Mouse (Mus musculus): ENCODE data around the gene Wipf1. TPM values are rescaled to one million over a fixed set of nuclear protein-coding genes. Genes with fewer than 3 reads are reported as not detected.

Gene Wipf1
- total and polyA plus RNA-seq, 2 experiments from 2014 or later: 1.8 to 2.4 TPM

DNA sequence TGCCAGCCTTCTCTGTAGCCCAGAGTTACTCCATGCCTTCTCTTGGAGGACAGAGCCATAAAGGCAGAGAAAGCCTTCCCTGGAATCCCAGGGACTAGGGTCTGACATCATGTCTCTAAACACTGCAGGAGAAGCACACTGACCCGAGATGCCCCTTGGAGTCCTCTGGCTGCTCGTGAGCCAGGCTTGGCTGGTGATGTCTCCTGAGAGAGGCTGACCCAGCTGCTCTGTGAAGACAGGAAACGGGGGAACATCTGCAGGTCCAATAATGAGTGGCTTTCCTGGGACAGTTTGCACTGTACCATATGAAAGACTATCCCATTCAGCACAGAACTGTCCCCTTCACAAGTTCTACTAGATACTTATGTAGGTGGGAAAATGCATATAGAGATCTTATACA lies 69.4 kb downstream of the Wipf1 start:
- DNase-seq (ENCODE audit: low spot score) (no peak), ATAC-seq (ENCODE audit: low FRiP score) (no peak)
- no peaks in the 10 kb centered on the region for H3K9me3 ChIP-seq (ENCODE audit: low read length)
- 70% methylated on average over 3 of the region's 3 CpGs for WGBS
- H3K4me1 ChIP-seq (ENCODE audit: insufficient read depth, low read length): no peaks in the 10 kb centered on the region
- H3K4me3 ChIP-seq (ENCODE audit: low read depth, low read length): no peak overlapping the region
- no peak overlapping the region for H3K9ac ChIP-seq (replicated peaks; ENCODE audit: low read length, poor library complexity, severe bottlenecking)
- H3K36me3 ChIP-seq (ENCODE audit: insufficient read depth, low read length): no peaks in the 10 kb centered on the region
- no peaks in the 10 kb centered on the region for H3K27me3 ChIP-seq (ENCODE audit: insufficient read depth, low read length)
- no peak overlapping the region for H3K27ac ChIP-seq (ENCODE audit: low read depth, low read length)
- no peak overlapping the region for H3K4me2 ChIP-seq (ENCODE audit: low read depth, low read length, poor library complexity, severe bottlenecking)
- TF ChIP-seq CTCF (IDR thresholded peaks at IDR 0.05): no peak

DNA sequence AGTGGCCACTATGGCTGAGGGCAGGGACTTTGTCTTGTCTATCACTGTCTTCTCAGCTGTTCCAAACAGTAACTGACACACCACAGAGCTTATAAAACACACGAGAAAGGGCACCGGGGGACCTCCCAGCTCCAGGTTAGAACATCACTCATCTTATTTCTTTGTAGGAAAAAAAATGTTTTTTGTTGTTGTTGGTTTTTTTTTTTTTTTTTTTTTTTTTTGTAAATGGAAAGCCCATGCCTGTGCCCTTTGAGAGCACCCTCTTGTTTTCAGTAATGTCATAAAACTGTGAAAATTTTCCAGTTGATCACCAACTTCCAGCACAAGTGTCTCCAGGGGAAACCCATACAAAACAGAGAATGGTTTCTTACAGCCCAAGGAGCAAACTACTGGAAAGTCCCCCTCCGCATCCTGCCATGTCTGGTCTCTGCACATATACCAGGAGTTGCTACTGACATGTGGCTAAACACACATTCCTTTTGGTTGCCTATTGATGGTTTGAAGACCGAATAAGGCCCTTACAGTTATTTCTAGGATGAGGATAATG lies 69.9 kb downstream of the Wipf1 start:
- ATAC-seq (ENCODE audit: low FRiP score): no peak
- no peaks in the 10 kb centered on the region for H3K36me3 ChIP-seq (ENCODE audit: insufficient read depth, low read length)
- no peak overlapping the region for H3K4me2 ChIP-seq (ENCODE audit: low read depth, low read length, poor library complexity, severe bottlenecking)
- no peak for DNase-seq (ENCODE audit: low spot score)
- no peaks in the 10 kb centered on the region for H3K27me3 ChIP-seq (ENCODE audit: insufficient read depth, low read length)
- TF ChIP-seq CTCF (IDR thresholded peaks at IDR 0.05): no peak
- no peak overlapping the region for H3K4me3 ChIP-seq (ENCODE audit: low read depth, low read length)
- H3K27ac ChIP-seq (ENCODE audit: low read depth, low read length): no peak overlapping the region
- H3K9ac ChIP-seq (replicated peaks; ENCODE audit: low read length, poor library complexity, severe bottlenecking): no peak overlapping the region
- 90% methylated on average over 4 of the region's 4 CpGs for WGBS
- H3K9me3 ChIP-seq (ENCODE audit: low read length): no peaks in the 10 kb centered on the region
- no peaks in the 10 kb centered on the region for H3K4me1 ChIP-seq (ENCODE audit: insufficient read depth, low read length)

DNA sequence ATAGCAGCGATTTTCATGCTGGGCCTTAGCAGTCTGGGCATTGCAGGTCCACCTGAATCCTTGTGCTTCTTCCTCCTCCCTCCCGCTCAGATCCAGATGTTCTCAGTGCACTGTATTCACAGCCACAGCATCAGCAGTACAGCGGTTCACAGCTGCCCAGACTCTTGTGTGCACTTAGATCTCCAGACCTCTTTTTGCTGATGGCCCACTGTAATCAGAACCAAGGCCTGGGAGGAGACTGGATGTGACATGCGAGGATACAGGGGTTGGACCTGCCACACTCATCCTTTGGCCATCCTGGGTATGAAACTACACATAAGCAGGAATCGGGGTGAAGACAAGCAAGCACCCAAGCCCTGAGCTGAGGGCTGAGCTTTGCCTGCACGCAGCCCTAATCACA lies 72.6 kb downstream of the Wipf1 start:
- H3K27me3 ChIP-seq (ENCODE audit: insufficient read depth, low read length): no peaks in the 10 kb centered on the region
- WGBS: 94% methylated on average over 6 of the region's 6 CpGs
- no peak overlapping the region for H3K27ac ChIP-seq (ENCODE audit: low read depth, low read length)
- no peak overlapping the region for H3K4me3 ChIP-seq (ENCODE audit: low read depth, low read length)
- no peaks in the 10 kb centered on the region for H3K36me3 ChIP-seq (ENCODE audit: insufficient read depth, low read length)
- no peak for TF ChIP-seq CTCF (IDR thresholded peaks at IDR 0.05)
- no peaks in the 10 kb centered on the region for H3K9me3 ChIP-seq (ENCODE audit: low read length)
- H3K4me1 ChIP-seq (ENCODE audit: insufficient read depth, low read length): no peaks in the 10 kb centered on the region
- ATAC-seq (ENCODE audit: low FRiP score): no peak
- H3K4me2 ChIP-seq (ENCODE audit: low read depth, low read length, poor library complexity, severe bottlenecking): no peak overlapping the region
- no peak for DNase-seq (ENCODE audit: low spot score)
- no peak overlapping the region for H3K9ac ChIP-seq (replicated peaks; ENCODE audit: low read length, poor library complexity, severe bottlenecking)

DNA sequence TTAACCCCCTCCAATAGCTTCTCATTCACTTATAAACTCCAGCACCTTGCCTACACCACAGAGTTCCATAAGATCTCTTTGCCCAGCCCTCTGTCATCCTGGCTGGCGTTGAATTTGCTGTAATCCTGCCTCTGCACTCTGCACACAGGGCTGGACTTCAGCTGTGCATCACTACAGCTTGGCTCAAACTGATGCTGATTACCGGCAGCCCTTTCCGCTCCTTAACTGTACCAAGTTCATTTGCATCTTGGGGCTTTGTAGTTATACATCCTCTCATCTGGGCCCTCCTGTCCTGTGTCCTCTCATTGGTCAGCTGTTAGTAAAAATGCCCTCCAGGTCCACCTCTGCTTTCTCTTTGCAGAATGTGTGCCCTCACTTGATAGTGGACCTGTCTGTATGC lies 73.4 kb downstream of the Wipf1 start:
- no peak overlapping the region for H3K4me3 ChIP-seq (ENCODE audit: low read depth, low read length)
- no peaks in the 10 kb centered on the region for H3K27me3 ChIP-seq (ENCODE audit: insufficient read depth, low read length)
- H3K4me2 ChIP-seq (ENCODE audit: low read depth, low read length, poor library complexity, severe bottlenecking): no peak overlapping the region
- H3K9ac ChIP-seq (replicated peaks; ENCODE audit: low read length, poor library complexity, severe bottlenecking): no peak overlapping the region
- no peaks in the 10 kb centered on the region for H3K36me3 ChIP-seq (ENCODE audit: insufficient read depth, low read length)
- no peaks in the 10 kb centered on the region for H3K4me1 ChIP-seq (ENCODE audit: insufficient read depth, low read length)
- H3K27ac ChIP-seq (ENCODE audit: low read depth, low read length): no peak overlapping the region
- WGBS: 72% methylated on average over 3 of the region's 3 CpGs
- no peaks in the 10 kb centered on the region for H3K9me3 ChIP-seq (ENCODE audit: low read length)
- no peak for TF ChIP-seq CTCF (IDR thresholded peaks at IDR 0.05)
- ATAC-seq (ENCODE audit: low FRiP score) (no peak), DNase-seq (ENCODE audit: low spot score) (no peak)

DNA sequence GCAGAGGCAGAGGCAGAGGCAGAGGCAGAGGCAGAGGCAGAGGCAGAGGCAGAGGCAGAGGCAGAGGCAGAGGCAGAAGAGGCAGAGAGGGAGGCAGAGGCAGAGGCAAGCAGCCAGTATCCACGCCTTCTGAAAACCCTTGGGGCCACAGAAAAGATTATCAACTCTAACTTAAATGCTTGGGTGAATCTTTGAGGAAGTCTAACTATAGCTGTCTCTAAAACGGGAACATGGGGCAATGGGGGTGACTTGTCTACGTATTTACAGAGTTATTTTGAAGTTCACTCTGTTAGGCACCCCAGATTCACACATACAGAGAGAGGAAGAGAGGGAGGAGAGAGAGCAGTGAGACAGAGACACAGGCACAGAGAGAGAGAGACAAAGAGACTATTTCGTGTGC lies 74.0 kb downstream of the Wipf1 start:
- ATAC-seq (ENCODE audit: low FRiP score): no peak
- TF ChIP-seq CTCF (IDR thresholded peaks at IDR 0.05): no peak
- H3K4me2 ChIP-seq (ENCODE audit: low read depth, low read length, poor library complexity, severe bottlenecking): no peak overlapping the region
- H3K27me3 ChIP-seq (ENCODE audit: insufficient read depth, low read length): no peaks in the 10 kb centered on the region
- H3K4me3 ChIP-seq (ENCODE audit: low read depth, low read length): no peak overlapping the region
- no peaks in the 10 kb centered on the region; the same call in 1 of the 2 replicates for H3K4me1 ChIP-seq (ENCODE audit: insufficient read depth, low read length)
- no peak for DNase-seq (ENCODE audit: low spot score)
- no peak overlapping the region for H3K9ac ChIP-seq (replicated peaks; ENCODE audit: low read length, poor library complexity, severe bottlenecking)
- no peaks in the 10 kb centered on the region for H3K9me3 ChIP-seq (ENCODE audit: low read length)
- H3K36me3 ChIP-seq (ENCODE audit: insufficient read depth, low read length): no peaks in the 10 kb centered on the region
- no peak overlapping the region for H3K27ac ChIP-seq (ENCODE audit: low read depth, low read length)
- 90% methylated on average over 4 of the region's 4 CpGs for WGBS

DNA sequence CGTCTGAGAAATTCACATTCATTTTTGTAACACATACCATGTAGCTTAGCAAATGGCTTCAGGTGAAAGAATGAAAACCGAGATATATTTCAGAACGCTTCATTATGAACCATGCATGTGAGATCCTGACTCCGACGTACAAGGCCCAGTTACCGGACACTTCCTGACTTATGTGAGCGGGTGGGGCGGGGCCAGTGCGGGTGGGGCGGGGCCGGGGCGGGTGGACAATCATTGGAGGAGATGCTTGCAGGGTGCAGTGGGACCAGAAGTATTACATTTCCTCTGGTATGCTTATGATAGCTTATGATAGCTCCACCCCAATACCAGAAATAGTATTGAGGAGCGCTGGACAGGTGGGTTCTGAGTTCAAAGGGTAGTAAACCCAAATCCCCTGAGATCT lies 74.9 kb downstream of the Wipf1 start:
- Histone ChIP-seq H3K4me2 (ENCODE audit: low read depth, low read length, poor library complexity, severe bottlenecking) (no peak overlapping the region), H3K9ac (replicated peaks; ENCODE audit: low read length, poor library complexity, severe bottlenecking) (no peak overlapping the region), H3K36me3 (ENCODE audit: insufficient read depth, low read length) (no peaks in the 10 kb centered on the region), H3K27ac (ENCODE audit: low read depth, low read length) (no peak overlapping the region), H3K4me1 (ENCODE audit: insufficient read depth, low read length) (no peaks in the 10 kb centered on the region; the same call in 1 of the 2 replicates), H3K4me3 (ENCODE audit: low read depth, low read length) (no peak overlapping the region), H3K27me3 (ENCODE audit: insufficient read depth, low read length) (no peaks in the 10 kb centered on the region), H3K9me3 (ENCODE audit: low read length) (no peaks in the 10 kb centered on the region)
- DNase-seq (ENCODE audit: low spot score) (no peak), ATAC-seq (ENCODE audit: low FRiP score) (no peak)
- TF ChIP-seq CTCF (IDR thresholded peaks at IDR 0.05): no peak
- 90% methylated on average over 13 of the region's 13 CpGs for WGBS
